Mouse (Mus musculus): ENCODE results near the gene Cdc5l.

DNA sequence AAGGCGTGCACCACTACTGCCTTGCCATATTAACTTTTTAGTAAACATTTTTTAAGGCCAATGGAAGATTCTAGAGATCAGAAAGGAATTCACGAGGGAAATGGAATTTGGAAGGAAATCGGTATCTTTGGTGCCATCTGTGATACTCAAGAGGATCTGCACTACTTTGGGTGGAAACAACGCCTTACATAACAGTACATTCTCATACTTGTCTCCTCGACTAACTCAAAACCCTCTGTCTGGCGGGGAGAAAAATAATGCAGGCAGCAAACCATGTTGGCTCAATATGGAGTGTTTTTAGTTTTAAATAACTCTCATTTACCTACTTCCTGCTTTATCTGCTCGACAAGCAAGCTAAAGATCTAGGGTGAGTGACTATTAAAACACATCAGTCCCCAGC lies 37.2 kb upstream of the Cdc5l start:
- no peak for TF ChIP-seq CTCF (IDR thresholded peaks at IDR 0.05; ENCODE audit: control insufficient read depth, insufficient read depth, insufficient replicate concordance, low read depth, low read length)
- no peak for TF ChIP-seq POLR2A (IDR thresholded peaks at IDR 0.05; ENCODE audit: control insufficient read depth, low read depth, low read length)
